Mouse (Mus musculus): ENCODE results near the gene Them7.

The Them7 gene

DNA sequence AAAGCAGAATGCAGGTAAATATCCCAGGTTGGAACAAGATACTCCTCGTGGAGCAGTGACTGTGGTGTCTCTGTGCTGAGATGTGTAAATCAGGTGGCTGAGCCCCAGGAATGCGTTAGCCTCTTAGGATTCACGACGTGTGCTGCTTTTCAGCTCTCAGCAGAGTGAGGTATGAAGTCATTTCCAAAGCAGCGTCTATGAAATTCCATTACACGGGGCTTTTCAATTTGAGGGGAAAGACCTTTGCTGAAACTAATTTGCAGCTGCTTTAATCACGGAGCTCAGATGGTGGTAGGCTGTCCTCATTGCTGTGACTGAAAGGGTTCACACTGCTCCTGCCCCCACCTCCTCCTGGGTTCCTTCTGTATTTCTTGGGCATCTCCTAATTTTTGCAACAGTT lies 87.9 kb downstream of the Them7 start:
- no peak for DNase-seq

DNA sequence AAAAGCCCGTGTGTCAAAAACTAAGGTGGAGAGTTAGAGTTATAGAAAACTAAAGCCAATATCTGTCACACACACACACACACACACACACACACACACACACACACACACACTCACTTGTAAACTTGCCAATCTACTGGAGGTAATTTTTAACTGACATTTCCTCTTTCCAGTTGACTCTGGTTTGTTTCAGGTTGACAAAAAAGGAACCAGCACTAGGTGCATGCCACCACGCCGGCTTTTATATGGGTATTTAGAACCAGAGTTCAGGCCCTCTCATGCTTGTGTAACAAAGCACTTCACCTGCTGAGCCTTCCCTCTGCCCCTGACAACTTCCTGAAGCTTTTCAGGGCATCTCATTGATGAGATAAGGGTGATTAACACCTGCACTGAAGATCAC lies 89.0 kb downstream of the Them7 start:
- no peak for DNase-seq

DNA sequence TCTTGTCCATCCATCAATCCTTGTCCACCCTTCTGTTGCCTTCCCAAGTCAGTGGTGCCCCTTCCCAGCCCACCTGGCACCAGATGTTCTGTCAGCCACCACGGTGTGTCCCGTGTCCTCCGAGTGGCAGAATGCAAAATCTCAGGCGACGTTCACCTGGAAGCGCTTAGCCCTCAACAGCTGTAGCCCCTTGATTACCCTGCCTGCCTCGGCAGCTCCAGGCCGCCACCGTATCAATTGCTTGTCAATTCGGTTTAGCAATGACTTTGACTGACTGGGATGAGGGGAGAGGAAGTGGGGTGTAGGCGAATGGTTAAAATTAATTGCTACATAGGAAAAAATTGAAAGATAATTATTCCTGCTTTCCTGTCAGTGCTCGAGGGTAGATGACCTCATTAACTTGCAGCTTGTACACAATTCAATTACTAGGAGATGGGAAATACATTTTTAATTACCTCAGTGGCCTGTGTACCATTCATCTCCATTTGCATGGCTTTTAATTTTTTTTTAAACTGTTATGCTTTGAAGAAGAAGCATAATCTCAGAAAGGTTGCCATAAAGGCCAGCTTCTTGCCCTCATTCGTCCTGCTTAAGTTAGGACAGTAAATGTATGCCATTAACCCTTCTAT lies 93.5 kb downstream of the Them7 start:
- DNase-seq, result no peak

DNA sequence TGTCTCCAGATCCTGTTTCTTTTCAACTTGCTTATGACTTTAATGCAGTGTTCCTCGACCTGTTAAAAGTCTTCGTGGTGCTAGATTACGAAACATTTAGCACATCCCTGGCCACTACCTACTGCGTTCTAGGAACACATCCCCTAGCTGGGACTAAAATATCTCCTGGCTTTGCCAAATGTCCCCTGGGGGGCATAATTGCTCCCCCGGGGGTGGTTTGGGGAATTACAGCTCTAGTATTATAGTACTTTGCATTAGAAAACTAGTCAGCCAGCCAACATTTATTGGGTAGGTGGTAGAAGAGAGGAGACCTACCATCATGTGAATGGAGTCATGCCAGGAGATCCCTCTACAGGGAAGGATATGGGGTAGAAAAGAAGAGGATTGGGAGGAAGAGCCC lies 101.9 kb downstream of the Them7 start:
- DNase-seq, result no peak

DNA sequence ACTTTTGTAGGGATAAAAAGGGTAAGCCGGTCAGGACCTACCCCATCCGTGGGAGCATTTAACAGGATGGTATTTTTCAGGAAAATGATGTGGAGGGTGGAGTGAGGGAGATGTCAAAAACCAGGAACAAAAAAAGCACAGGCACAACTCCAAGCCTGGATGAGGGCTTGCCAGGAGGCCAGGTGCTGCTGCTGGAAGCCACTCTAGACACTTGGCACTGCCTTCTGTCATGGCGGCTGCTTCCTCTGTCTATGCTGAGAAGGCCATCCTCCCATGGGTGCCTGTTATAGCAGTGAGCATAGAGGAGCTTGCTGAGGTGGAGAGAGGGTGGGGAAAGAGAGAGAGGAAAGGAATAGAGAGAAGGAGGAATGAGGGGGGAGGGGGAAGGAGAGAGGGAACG lies 105.9 kb downstream of the Them7 start:
- DNase-seq, result no peak

DNA sequence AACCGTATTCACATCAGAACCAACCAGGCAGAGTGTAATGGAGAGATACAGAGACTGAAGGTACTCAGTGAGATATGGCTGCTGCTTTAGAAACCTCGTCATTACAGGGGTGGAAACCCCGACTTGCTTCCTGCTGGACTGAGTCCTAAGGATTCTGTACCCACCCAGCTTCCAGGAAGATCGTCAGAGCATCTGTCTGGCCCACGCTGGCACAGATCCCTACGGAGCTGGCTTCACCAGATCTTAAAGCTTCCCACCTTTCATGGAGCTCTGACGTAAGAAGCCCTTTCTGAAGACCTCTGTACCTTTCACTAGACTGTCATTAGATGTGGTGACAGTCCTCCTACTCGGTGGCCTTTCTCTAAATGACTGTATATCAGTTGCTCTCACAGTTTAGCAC lies 109.0 kb downstream of the Them7 start:
- DNase-seq, result no peak

DNA sequence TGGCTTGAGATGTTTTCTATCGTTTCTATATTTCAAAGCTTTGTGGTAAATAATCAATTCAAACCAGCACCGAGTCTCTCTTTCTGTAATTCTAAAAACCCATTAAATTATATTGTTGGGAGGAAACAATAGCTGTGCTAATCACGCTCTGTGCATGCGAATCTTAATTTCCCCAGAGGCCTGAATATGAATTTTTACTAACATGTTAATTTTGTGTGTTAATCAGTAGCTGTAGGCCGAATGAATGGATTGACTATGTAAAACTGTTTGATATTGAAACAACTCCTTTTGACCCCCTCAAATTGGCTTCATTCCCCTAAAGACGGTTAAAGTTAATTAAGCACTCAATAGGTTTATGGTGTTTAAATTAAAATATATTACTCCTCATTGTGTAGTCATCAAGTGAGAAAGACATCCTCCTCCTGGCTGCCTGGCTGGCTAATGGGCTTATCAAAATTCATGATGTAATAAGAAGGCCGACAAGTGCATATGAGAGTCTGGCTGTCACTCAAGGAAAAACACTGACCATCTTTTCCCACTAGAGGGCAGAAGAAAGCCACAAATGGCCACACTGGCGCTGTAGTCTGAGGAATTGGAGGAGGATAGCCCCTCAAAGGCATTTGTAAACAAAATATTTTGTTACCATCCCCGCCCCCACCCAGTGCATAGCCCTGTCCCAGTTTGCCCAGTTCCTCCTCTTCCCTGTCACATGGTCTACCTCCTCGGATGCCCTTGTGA lies 110.0 kb downstream of the Them7 start:
- DNase-seq, result peak; percentile 28

DNA sequence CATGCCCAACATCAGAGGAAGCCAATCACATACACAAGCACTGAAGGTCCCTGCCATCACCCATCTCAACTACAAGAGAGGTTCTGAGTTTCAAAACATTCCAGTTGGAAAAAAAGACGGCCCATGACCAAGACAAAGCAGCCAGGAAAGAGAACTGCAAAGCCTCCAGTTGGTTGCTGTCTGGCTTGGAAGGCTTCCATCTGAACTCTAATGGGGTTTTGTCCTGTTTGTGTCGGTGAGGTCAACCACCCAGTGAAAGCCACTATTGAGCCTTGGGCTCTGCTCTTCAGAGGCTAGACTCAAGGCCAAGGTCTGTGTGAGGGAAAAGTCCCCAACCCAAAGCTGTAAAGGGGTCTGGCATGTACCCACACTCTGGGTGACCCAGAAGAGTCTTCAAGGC lies 111.5 kb downstream of the Them7 start:
- DNase-seq, result no peak

DNA sequence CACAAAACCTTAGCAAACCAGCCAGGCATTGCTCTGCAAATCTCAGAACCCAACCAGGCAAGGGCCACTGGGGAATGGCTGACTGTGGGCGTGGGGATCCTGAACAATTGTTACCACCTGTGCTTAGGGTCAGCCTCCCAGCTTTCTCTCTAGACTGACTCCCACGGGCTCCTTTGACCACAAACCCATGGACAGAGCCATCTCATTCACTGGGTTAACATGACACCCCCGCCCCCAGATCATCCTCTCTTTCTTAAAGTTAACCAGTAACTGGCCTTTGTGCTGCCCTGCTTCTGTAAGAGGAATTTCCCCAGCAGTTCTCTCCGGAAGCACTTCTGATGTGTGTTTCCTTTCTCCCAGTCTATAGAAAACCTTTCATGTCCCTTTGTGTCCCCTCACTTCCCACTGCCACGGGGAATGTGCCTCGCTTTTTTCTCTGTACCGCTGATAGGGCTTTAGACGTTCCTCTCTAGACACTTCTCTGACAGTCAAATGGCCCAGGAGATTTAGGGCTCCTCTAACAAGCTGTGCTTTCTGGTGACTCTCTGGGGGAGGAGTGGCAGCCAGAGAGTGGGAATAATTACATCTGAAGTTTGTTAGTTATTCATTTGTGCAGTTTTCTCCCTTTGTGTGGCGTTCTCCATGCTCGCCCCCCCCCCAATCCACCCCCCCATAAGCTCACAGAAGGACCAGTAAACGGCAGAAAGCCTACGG lies 112.4 kb downstream of the Them7 start:
- no peak for DNase-seq

DNA sequence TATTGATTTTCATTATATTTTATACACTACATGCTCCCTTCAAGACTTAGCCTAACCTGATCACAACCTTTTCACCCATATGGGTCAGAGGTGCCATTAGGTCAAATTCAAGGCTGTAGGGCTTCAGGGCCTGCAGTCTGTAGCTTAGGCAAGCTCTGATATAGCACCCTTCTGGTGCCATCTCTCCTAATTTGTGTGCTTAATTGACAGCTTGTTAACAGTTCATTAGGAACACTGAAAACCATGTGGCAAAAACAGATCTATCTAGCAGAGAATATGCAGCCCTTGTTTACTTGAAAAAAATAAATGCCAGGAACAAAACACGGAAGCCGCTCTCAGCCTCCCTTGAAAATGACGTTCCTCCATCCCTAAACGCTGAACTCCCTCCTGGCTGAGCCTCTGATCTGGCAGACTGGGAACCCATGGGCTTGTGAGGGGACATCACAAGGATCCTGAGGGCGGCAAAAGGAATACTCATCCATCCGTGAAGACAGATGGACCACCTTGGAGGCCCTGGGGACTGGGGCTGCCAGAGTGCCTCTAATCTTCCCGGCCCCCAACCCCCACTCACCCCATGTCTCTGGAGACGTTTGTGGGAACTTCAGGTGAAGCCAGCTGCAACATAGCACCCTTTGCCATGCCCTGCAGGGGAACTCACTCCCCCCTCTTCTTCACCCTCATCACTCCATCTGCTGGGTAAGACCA lies 113.2 kb downstream of the Them7 start:
- no peak for DNase-seq

DNA sequence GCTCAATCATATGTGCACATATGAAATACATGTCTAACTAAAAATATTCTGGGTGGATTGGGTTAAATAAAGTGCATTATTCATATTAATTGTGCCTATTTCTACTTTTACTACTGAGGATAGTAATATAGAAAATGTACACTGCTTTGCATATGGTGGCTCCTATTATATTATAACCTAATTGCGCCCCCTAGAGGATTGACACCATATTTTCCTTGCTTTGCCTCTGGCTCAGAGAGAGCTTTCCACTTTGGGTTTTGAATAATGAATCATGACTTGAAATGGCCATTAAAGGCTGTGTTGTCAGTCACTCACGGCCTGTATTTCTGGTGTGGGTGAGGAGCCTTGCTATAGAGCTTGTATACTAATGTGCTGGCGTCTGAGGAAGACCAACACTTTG lies 115.9 kb downstream of the Them7 start:
- no peak for DNase-seq

DNA sequence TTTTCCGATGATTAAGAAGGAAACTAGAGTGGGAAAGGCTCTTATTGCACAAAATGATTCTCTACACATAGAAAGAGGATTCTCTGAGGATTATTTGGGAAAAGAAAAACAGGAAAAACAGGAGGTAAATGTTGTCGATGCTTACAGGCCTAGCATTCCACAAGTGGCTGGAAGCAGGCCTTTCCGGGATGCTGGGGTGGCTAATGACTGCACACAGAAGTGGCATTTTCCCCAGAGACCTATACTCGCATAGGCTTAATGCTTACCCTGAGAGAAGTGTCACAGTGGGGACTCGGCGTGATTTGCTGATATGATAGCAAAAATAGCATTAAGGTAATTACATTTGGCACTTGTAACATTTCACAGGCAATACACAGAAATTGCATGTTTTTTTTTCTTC lies 124.8 kb downstream of the Them7 start:
- DNase-seq, result no peak

DNA sequence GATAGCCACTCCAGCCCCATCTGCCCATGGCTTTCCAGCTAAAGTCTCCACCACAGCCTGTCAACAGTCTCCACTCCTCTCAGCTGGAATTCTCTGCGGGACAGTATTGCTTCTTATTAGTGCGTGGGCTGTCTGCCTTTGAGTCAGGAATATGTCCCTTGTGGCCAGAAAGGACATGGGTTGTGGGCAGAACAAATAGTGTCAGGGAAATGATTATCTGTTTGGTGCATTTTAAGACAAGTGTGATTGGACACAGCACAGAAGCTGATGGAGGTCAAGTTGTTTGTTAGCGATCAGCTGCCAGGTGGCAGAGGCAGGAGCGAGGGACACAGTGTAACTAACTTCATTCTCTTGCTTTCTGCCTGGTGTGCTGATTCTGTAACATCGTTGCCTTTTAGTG lies 132.7 kb downstream of the Them7 start:
- DNase-seq, result no peak

DNA sequence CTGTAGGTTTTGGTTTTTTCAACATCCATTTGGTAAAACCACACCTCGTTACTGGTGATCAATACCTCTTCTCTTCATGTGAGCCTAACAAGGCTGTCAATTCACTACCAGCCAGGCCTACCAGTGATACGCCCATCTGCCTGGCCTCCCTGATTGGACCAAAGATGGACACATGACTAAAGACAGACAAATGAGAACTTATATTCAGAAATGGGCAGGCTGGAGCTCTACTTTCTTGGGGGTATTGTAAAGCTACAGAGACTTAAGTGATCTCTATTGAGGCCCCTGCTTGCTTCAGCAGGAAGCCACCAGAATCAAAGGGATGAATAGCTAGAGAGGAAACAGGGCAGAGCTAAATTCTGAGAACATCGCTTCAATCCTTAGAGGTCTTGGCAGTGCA lies 133.9 kb downstream of the Them7 start:
- no peak for DNase-seq

DNA sequence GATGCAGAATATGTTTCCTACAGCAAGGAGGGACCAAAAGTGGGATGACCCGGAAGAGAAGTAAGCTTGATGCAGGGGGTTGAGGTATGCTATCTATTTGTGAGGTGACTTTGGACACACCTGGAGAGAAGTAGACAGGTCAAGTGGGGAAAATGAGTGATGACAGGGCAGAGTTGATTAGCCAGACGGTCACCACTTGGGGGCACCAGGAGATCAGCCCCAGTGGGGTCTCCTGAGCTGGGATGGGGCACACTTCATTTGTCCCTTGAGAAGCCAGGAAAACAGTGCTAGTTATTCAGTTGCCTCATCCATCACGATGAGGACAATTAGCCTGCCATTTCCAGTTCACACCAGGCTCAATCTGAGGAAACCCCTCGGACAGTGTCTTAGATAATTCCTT lies 143.5 kb downstream of the Them7 start:
- no peak for DNase-seq

DNA sequence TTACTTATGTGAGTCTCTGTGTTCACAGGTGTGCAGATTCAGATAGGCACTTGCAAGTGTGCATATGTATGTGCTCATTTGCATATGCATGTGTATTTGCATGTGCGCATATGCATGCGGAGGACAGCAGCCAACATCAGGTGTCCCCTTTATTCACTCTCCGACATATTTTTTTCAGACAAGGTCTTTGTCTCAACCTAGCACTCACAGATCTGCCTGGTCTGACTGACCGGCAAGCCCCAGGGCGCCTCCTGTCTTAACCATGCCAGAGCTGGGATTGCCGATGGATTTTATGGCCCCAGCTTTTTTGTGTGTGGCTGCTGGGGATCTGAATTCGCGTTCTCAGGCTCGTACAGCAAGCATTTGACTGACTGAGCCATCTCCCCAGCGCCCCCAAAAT lies 146.1 kb downstream of the Them7 start:
- DNase-seq, result no peak

DNA sequence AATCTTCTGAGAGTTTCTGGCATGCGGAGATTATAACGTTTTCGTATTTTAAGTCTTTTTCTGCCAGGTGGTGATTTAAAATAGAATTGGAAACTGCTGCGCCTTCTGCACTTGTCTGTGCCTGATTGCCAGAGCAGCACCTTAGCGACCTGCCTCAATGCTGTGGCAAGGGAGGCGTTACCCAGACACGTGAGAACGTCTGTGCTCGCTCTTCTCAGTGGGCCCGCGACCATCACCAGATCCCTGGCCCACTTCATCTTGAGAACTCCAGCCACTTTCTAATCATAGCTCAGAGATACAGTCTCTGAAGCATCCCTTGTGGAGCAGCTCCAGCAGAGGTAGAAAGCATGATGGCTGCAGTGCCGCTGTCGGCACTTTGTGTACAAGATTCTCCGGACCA lies 146.6 kb downstream of the Them7 start:
- peak; percentile 10 for DNase-seq

DNA sequence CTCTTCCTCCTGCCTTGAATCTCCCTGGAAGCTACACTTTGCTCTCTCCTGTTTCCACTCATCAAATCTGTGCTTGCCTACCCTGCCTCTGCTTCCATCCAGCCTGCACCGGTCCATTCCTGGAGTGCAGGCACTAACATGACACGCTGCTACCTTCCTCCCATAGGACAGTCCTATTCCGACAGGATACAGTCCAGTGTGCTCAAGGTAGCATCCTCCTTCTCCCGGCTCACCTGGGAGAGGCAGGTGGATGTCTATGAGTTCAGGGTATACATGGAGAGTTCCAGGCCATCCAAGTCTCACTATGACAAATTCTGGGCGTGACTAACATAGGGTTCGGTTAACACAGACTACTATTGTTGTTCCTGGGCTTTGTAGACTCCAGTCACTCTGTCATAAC lies 148.0 kb downstream of the Them7 start:
- DNase-seq, result no peak

DNA sequence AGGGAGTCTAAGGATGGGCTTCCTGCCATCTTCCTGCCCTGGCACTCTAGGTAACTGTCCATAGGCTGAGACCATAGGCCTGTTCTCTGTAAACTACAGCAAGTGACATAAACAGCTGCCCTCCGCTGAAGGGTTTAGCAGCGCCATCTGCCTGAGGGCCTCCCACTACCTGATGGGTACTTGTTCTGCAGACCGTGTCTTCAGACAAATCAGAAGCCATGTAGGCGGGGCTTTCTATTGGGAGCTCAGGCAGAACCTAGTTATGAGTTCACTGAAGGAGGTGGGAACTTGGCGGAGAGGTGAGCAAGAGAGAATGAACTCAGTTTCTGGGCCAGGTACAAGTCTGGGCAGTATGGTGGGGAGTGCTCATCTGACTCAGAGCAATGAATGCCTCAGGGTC lies 148.6 kb downstream of the Them7 start:
- no peak for DNase-seq

DNA sequence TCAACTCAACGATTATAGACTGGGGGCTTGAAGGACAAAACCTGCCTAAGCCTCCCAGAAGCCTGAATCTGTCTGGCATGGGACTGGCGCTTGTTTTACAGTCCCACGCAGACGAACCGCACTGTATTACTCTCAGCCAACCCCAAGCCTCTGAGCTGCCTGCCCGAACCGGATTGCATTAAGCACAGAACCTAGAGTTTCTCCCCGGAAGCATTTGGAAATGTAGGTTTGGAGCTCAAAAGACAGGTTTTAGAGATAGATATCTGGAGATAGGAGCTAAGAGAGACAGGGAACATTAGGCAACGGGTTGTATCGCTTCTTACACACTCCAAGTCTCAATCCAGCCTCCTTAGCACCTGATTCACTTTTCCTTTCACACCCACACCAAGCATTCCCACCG lies 149.5 kb downstream of the Them7 start:
- DNase-seq, result no peak

DNA sequence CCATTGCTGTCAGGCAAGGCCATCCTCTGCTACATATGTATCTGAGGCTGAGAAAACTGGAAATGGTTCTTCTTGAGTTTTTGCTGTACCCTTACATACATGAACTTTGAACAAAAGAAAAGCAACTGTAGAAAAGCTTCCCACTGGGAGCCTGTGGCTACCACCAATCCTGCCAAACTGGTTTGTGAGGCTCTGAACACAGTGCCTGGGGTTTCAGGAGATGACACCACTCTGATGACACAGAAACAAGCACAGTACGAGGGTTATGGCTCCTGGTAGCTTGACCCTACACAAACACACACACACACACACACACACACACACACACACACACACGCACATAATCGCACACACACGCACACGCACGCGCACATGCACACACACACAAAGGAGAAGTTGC lies 151.1 kb downstream of the Them7 start:
- DNase-seq, result no peak

DNA sequence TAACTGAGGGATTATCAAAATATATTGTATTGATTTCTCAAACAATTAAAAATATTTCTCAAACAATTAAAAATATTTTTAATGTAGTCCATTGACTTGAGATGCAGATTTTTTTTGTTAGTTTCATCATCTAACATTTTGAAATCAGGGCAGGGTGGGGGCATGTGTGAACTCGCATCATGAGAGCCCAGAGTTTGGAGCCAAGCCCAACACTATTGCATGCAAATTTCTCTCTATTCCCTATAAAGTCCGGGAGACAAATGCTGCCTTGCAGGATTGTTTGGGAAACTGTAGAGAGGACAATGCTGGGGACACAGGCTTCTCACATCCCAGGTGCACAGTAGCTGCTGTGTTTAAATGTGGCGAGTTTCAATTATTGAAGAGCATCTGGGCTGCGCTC lies 151.6 kb downstream of the Them7 start:
- no peak for DNase-seq

DNA sequence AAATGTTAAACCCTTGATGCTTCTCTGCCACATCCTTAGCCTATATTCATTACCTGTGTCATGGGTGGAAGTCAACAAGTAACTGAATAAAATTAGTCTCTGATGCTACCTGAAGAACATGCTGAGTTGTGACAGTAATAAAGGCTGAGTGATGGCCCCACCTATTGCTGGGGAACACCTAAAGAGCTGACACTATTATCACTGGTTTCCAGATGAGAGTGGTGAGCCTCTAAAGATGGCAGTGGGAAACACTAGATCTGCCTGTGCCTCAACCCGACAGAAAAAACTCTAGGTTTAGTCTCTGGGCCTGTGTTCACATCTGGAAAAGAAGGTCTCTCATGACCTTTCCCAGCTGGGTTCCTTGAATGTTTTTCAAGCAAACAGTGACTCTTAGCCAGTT lies 155.6 kb downstream of the Them7 start:
- no peak for DNase-seq

All from right cerebral cortex, postnatal 4 days (tissue).